Mouse (Mus musculus) splenic B cell, adult 2 months (primary cell): Measurements from ENCODE around the gene Zfp385c.
"Not testable (repeated sequence)": the region's sequence is repeated elsewhere in the genome, so short reads cannot be mapped to it uniquely, and the experiment has no call there.

Experiments
- DNase-seq: peaks from one replicate; pipeline ENCODE4 v3.0.0-alpha.2; 2011; ENCODE audit warnings: low read depth, low spot score
- H3K27me3 ChIP-seq: 2 replicates; pipeline ENCODE4 v1.6.1; 2012; ENCODE audit warnings: mild to moderate bottlenecking, low read length, moderate library complexity, mixed read lengths; ENCODE audit not compliant: control insufficient read depth, poor library complexity, insufficient read depth, severe bottlenecking
- H3K36me3 ChIP-seq: 2 replicates; pipeline ENCODE4 v1.6.1; 2012; ENCODE audit warnings: mild to moderate bottlenecking, low read length, moderate library complexity, mixed read lengths; ENCODE audit not compliant: control insufficient read depth, poor library complexity, insufficient read depth, severe bottlenecking

Zfp385c gene

DNA sequence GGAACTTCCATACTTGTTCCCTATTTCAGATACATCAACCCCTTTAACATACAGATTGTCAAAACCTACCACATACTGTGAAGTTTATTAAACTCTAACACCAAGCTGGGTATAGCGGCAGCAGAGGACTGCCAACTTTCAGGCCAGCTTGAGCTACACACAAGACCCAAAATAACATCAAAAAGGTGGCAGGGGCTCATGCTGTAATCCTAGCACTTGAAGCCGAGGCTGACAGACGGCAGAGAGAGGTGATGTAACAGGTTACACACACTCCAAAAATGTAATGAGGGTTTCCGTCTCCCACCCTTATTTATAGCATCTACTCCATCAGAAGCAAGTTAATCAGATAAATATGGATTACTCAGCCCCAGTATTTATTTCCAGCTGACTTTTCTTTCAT is 96.7 kb downstream of the Zfp385c start:
- H3K36me3 ChIP-seq, result peaks cover 15% of the 10 kb centered on the region
- H3K27me3 ChIP-seq, result no peaks in the 10 kb centered on the region
- DNase-seq, result no peak

- Histone ChIP-seq H3K36me3 (peaks cover 18% of the 10 kb centered on the region), H3K27me3 (no peaks in the 10 kb centered on the region)
- no peak for DNase-seq
Measured at GRCm38 (mm10) chr11:100594608-100595007, 97.6 kb downstream of the Zfp385c start.

GRCm38 (mm10) chr11:100592346-100593046 is 99.8 kb downstream of the Zfp385c start:
- no peak for DNase-seq
- H3K36me3 ChIP-seq, result peaks cover 19% of the 10 kb centered on the region
- H3K27me3 ChIP-seq, result no peaks in the 10 kb centered on the region

- Histone ChIP-seq H3K27me3 (no peaks in the 10 kb centered on the region), H3K36me3 (peaks cover 14% of the 10 kb centered on the region)
- peak; percentile 37 for DNase-seq
Measured at GRCm38 (mm10) chr11:100588462-100588861, 103.8 kb downstream of the Zfp385c start.

DNA sequence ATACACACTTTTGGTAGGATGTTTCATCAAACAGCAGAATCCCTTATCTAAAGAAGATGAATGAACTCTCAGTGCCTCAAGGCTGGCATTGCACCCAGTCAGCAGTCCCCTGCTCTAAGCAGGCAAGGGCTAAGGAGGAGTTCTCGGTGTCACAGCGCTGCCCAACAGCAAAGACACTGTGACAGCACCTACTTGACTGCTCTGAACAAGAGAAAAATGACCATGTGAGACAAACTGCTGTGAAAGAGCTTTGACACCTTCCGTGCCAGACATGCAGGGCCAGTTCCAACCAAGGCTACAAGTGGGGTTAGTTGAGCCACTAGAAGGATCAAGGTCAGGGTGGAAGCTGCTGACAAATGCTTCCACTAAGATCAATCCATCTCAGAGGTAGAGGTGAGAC is 107.1 kb downstream of the Zfp385c start:
- Histone ChIP-seq H3K27me3 (no peaks in the 10 kb centered on the region), H3K36me3 (peaks cover 15% of the 10 kb centered on the region)
- no peak for DNase-seq

DNA sequence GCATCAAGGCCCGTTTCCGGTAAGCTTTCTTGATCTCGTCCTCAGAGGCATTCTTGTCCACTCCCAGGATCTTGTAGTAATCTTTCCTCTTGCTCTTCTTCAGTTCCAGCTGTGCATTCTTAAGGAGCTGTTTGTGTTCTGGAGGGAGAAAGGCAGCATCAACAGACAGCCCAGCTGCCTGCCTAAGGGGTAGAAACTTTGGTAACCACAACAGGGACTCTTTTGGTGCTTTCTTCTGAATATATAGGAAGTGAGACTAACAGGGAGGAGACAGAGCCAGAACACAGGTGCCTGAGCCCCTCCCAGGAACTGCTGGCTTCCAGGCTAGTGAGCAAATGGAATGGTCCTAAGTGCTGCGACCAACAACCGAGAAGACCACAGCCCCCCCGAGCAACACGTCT is 107.7 kb downstream of the Zfp385c start:
- Histone ChIP-seq H3K27me3 (no peaks in the 10 kb centered on the region), H3K36me3 (peaks cover 11% of the 10 kb centered on the region)
- peak; percentile 72 for DNase-seq

DNA sequence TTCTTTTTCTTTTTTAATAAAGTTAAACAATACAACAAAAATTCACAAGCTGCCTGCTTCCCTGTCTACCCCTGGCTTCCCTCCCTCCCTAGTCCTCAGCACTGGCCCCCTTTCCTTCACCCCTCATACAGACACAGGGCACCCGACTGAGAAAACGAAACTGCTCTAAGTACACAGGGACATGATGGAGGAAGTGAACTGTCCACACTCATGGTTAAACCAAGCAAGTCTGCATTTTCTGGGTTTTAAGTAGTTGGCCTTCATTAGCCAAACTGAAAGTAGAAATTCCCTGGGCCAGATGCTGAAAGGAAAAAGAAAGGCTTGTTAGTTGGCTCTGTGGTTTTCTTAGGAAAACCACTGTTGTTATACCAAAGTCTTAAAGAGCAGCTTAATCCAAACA is 109.4 kb downstream of the Zfp385c start:
- DNase-seq, result peak; percentile 53
- Histone ChIP-seq H3K36me3 (peaks cover 13% of the 10 kb centered on the region), H3K27me3 (no peaks in the 10 kb centered on the region)

DNA sequence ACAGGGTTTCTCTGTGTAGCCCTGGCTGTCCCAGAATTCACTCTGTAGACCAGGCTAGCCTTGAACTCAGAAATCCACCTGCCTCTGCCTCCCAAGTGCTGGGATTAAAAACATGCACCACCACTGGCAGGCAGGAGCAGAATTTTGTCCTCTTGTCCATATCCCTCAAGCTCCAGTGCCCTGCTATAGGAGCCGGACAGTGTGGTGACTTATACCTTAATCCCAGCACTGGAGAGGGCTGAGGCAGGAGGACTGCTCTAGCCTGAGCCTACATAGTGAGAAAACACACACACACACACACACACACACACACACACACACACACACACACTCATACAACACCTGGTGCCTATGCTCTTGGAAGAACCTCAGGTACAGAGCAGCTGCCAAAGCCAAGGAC is 109.8 kb downstream of the Zfp385c start:
- H3K27me3 ChIP-seq, DNase-seq: not testable (repeated sequence)
- peaks cover 13% of the 10 kb centered on the region for H3K36me3 ChIP-seq

DNA sequence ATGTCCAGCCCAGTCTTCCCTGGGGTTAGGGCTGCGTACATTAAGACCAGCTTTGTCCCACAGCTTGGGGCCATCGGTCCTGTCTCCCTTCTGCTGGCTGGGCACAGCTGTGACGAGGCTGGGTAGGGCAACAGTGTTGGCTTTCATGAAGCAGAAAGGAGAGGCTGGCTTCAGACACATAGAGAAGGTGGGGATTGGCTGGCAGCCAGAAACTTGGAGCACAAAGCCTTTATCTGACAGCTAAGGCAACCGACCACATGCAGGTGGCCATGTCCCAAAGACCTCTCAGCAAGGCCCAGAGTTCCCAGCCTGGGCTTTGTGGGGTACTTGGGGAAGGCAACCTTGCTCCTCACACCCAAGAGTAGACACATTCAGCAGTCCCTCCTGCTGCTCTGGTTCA is 110.5 kb downstream of the Zfp385c start:
- H3K27me3 ChIP-seq, result no peaks in the 10 kb centered on the region
- H3K36me3 ChIP-seq, result peaks cover 15% of the 10 kb centered on the region
- no peak for DNase-seq

DNA sequence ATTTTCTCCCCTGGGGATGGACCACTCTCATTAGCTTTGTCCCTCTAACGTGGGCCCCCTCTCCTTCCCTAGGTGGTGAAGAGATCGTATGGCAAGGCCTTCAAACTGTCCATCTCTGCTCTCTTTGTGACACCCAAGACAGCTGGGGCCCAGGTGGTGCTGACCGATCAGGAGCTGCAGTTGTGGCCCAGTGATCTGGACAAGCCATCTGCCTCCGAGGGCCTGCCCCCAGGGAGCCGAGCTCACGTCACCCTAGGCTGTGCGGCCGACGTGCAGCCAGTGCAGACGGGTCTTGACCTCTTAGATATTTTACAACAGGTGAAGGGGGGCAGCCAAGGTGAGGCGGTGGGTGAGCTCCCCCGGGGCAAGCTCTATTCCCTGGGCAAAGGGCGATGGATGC is 112.0 kb downstream of the Zfp385c start:
- peak; percentile 46 for DNase-seq
- peaks cover 16% of the 10 kb centered on the region for H3K36me3 ChIP-seq
- no peaks in the 10 kb centered on the region for H3K27me3 ChIP-seq

- H3K27me3 ChIP-seq, result no peaks in the 10 kb centered on the region
- DNase-seq, result no peak
- peaks cover 16% of the 10 kb centered on the region for H3K36me3 ChIP-seq
Measured at GRCm38 (mm10) chr11:100579116-100579799, 113.0 kb downstream of the Zfp385c start.

GRCm38 (mm10) chr11:100577852-100578599 is 114.2 kb downstream of the Zfp385c start:
- peak; percentile 82 for DNase-seq
- peaks cover 16% of the 10 kb centered on the region for H3K36me3 ChIP-seq
- no peaks in the 10 kb centered on the region for H3K27me3 ChIP-seq
